Mouse (Mus musculus): ENCODE results near the gene Mis12. TPM values are rescaled to one million over a fixed set of nuclear protein-coding genes. Genes with fewer than 3 reads are reported as not detected.

Mis12 gene
- polyA plus RNA-seq, 1 experiment: 0.35 TPM

DNA sequence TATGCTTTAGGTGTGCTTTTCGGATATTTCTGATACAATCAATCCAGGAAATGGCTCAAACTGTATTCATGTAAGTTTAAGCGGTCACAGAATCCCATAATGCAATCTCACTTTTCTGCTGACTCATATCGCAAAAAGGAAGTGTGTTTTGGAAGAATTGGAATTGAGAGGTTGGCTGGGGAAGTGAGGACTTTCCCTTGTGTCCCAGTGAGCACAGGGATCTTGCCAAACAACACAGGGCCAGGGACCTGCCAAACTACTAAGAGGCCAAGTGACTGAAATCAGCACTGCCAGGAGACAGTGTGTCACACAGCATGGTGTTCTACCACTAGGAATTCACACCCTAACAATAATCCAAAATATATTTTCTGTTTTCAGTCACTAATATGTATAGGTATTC lies 11.1 kb upstream of the Mis12 start:
- Histone ChIP-seq H3K36me3 (ENCODE audit: control insufficient read depth) (peaks cover 58% of the 10 kb centered on the region), H3K4me1 (ENCODE audit: control insufficient read depth) (peaks cover 20% of the 10 kb centered on the region), H3K27me3 (ENCODE audit: control insufficient read depth) (no peaks in the 10 kb centered on the region), H3K4me3 (replicated peaks) (no peak overlapping the region), H3K9me3 (ENCODE audit: control insufficient read depth, low read length) (no peaks in the 10 kb centered on the region)
- TF ChIP-seq TAL1 (IDR thresholded peaks at IDR 0.05; ENCODE audit: low read length): no peak
- no peak for TF ChIP-seq GATA1 (IDR thresholded peaks at IDR 0.05; ENCODE audit: low read length)

DNA sequence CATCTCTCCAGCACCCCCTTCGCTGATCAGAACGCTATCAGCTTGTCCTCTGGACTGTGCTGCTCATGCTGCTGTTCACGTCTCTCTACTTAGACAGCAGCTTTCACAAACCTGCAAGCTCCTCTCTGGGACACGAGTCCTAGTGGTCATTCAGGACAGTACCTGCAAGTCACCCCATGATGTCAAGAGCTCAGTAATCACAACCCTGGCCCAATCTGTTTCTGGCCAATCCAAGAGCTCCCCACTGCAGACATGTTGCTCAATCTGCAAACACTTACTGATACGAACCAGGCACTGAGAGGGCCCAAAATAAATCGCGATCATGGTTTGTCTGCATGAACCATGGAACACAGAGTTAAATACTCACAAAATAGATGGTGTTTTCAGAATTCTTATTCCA lies 6.7 kb upstream of the Mis12 start:
- Histone ChIP-seq H3K36me3 (ENCODE audit: control insufficient read depth) (peaks cover 75% of the 10 kb centered on the region), H3K4me1 (ENCODE audit: control insufficient read depth) (peaks cover 17% of the 10 kb centered on the region)
- no peak for TF ChIP-seq GATA1 (IDR thresholded peaks at IDR 0.05; ENCODE audit: low read length)
- TF ChIP-seq TAL1 (IDR thresholded peaks at IDR 0.05; ENCODE audit: low read length): no peak

DNA sequence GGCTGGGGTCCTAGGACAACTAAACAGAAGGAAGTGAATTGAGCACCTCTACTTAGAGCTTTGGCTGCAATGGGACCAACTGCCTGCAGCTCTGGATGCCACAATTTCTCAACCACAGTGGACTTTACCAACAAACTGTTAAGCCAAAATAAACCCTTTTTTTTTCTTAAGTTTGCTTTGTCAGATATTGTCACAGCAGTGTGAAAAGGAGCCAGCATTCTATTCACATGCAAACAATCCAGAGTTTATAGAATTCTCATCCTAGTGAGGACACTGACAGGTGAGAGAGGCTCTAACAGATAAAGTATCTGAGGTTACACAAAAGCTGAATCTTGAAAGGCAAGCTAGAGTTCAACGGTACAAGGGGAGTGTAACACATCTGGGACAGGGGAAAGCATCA lies 2.4 kb upstream of the Mis12 start:
- no peaks in the 10 kb centered on the region for H3K27me3 ChIP-seq (ENCODE audit: control insufficient read depth)
- peaks cover 54% of the 10 kb centered on the region for H3K36me3 ChIP-seq (ENCODE audit: control insufficient read depth)
- no peak overlapping the region for H3K4me3 ChIP-seq (replicated peaks)
- no peaks in the 10 kb centered on the region for H3K9me3 ChIP-seq (ENCODE audit: control insufficient read depth, low read length)
- TF ChIP-seq GATA1 (IDR thresholded peaks at IDR 0.05; ENCODE audit: low read length) (no peak), TAL1 (IDR thresholded peaks at IDR 0.05; ENCODE audit: low read length) (no peak)
- peaks cover 40% of the 10 kb centered on the region for H3K4me1 ChIP-seq (ENCODE audit: control insufficient read depth)

More for the DNA sequence above, 6.7 kb upstream of the Mis12 start:
- Histone ChIP-seq H3K27me3 (ENCODE audit: control insufficient read depth) (no peaks in the 10 kb centered on the region), H3K4me3 (replicated peaks) (no peak overlapping the region), H3K9me3 (ENCODE audit: control insufficient read depth, low read length) (no peaks in the 10 kb centered on the region)

DNA sequence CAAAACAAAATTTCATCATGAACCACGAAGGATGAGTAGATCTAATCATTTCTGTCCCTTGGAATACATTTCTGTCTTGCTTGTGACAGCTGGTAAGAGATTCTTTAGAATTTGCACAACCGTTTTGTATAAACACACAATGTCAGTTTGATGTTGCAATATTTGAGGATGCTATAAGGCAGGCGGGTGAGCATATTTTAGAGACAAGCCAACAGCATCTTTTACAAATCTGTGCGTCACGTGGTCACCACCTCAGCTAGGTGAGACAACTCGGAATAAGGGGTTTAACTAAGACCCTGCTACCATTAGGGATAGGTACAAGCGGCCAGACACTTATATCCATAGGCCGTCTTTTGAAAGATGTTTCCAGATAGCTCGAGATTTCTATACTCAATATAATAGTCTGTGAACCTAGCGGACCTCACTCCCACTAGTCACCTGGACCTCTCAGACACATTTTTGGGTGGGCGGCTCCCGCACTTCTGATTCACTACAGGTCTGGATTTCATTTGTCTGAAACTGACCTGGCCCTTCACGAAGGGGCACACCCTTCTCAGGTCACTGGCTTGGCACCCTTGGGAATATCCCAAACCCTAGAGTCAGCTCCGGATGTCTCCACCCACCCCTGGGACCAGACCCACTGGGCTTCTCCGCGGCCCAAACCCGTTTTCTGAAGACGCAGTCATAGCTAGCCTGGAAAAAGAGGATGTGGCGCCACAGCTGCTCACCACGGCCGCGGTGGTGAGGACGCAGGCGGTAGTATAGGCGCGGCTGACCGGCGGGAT lies 803 bp upstream of the Mis12 start:
- peaks cover 56% of the 10 kb centered on the region for H3K36me3 ChIP-seq (ENCODE audit: control insufficient read depth)
- H3K4me1 ChIP-seq (ENCODE audit: control insufficient read depth): peaks cover 50% of the 10 kb centered on the region
- H3K9me3 ChIP-seq (ENCODE audit: control insufficient read depth, low read length): no peaks in the 10 kb centered on the region
- H3K27me3 ChIP-seq (ENCODE audit: control insufficient read depth): no peaks in the 10 kb centered on the region
- TF ChIP-seq GATA1 (IDR thresholded peaks at IDR 0.05; ENCODE audit: low read length) (no peak), TAL1 (IDR thresholded peaks at IDR 0.05; ENCODE audit: low read length) (no peak)
- H3K4me3 ChIP-seq (replicated peaks): peak overlapping the region; percentile 93

DNA sequence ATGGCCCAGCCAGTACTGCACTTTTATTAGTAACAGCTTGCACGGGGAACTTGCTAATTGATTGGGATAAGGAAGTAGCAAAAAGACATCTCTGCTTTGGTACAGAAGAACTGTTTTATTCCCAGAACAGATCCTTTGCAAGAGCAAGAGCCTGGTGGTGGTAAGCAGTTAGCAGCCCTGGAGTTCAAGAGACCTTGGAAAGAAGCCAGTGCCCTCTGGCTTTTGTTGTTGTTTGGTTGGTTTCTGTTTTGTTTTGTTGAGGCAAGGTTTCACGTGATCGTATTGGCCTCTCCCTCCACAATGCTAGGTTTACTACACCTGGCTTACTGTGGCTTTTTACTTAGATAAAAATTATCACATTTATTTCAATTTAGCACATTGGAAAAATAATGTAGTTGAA lies 8.9 kb downstream of the Mis12 start:
- Histone ChIP-seq H3K9me3 (ENCODE audit: control insufficient read depth, low read length) (no peaks in the 10 kb centered on the region), H3K36me3 (ENCODE audit: control insufficient read depth) (peaks cover 100% of the 10 kb centered on the region), H3K27me3 (ENCODE audit: control insufficient read depth) (peaks cover 5% of the 10 kb centered on the region), H3K4me1 (ENCODE audit: control insufficient read depth) (peaks cover 11% of the 10 kb centered on the region), H3K4me3 (replicated peaks) (no peak overlapping the region)
- TF ChIP-seq GATA1 (IDR thresholded peaks at IDR 0.05; ENCODE audit: low read length) (no peak), TAL1 (IDR thresholded peaks at IDR 0.05; ENCODE audit: low read length) (no peak)

DNA sequence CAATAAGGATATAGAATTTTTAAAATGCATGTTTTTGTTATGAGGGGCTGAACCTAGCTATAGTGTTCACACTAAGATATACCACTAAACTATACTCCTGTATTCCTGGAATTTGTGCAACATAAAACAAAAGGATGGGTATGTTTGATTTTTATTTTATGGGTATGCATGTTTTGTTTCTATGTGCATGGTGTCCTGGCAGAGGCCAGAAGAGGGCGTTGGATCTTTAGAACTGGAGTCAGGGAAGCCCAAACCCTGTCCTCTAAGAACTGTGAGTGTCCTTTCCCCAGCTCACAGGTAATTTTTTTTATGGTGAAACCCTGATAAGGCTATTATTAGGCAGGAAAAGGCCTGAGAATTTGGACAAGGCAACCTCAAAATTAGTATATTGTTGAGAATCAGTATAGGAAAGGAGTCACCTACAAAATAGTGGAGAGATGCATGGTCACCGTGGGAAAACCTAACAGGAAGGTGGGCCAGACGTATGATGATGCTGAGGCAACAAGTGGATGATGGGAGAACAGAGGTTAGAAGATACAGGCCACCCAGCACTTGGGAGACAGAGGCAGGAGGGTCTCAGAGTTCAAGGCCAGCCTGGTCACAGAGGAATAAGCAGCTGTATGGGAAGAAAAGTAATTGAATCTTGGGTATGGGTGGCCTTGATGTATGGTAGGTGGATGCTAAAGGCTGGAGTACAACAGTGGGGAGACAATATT lies 10.2 kb downstream of the Mis12 start:
- TF ChIP-seq GATA1 (IDR thresholded peaks at IDR 0.05; ENCODE audit: low read length) (no peak), TAL1 (IDR thresholded peaks at IDR 0.05; ENCODE audit: low read length) (no peak)
- Histone ChIP-seq H3K4me1 (ENCODE audit: control insufficient read depth) (peaks cover 8% of the 10 kb centered on the region), H3K9me3 (ENCODE audit: control insufficient read depth, low read length) (no peaks in the 10 kb centered on the region), H3K4me3 (replicated peaks) (no peak overlapping the region), H3K27me3 (ENCODE audit: control insufficient read depth) (peaks cover 8% of the 10 kb centered on the region), H3K36me3 (ENCODE audit: control insufficient read depth) (peaks cover 87% of the 10 kb centered on the region)

DNA sequence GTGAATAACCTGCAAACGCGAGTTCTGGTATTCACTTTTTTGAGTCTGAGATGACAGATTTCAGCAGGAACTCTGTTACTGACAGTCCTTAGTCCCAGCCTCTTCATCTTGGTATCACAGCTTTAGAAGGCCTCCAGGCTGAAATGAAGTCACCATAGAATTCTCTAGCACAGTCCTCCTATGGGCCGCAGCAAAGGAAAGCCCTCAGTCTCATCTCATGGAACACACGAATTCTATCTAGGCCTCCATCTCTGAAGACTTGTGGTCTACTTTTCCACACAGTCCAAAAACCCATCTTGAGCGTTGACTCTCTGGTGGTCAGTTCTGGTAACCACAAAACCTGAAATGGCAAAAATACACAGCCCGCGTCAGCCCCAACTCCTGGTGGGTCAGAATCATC lies 12.7 kb downstream of the Mis12 start:
- peaks cover 62% of the 10 kb centered on the region for H3K36me3 ChIP-seq (ENCODE audit: control insufficient read depth)

DNA sequence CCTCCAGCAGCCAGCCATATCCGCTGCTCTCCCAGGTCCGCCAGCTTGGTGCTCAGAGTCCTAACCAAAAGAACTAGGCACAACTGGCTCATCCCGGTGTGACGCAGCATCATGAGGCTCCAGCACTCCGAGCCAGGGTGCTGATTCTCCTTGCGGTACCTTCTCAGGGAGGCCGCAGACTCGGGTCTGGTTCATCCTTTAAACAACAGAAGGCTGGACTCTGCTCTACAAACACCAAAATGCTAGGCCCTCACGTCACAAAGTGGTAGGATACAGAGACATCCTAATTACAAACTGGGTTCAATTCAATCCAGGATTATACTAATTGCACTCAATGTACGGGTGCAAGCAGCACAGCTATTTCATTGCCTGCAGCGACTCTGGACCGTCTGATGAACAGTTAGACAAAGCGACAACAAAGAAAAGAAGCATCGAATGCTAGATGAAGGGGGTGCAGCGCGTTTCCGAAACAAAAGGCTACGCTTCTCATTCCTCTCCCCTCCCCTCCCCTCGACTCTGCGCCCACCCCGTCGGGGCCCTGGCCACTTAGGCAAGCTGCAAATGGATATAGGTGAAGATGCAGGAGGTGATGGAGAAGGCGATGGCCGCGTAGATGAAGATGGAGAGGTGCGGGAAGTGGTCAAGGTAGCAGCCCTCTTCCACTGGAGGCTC lies 13.2 kb downstream of the Mis12 start:
- TF ChIP-seq GATA1 (IDR thresholded peaks at IDR 0.05; ENCODE audit: low read length): no peak
- TF ChIP-seq TAL1 (IDR thresholded peaks at IDR 0.05; ENCODE audit: low read length): no peak
- Histone ChIP-seq H3K36me3 (ENCODE audit: control insufficient read depth) (peaks cover 57% of the 10 kb centered on the region), H3K9me3 (ENCODE audit: control insufficient read depth, low read length) (no peaks in the 10 kb centered on the region), H3K4me1 (ENCODE audit: control insufficient read depth) (peaks cover 8% of the 10 kb centered on the region), H3K27me3 (ENCODE audit: control insufficient read depth) (peaks cover 8% of the 10 kb centered on the region), H3K4me3 (replicated peaks) (no peak overlapping the region)

More for the DNA sequence above, 12.7 kb downstream of the Mis12 start:
- Histone ChIP-seq H3K9me3 (ENCODE audit: control insufficient read depth, low read length) (no peaks in the 10 kb centered on the region), H3K4me3 (replicated peaks) (no peak overlapping the region), H3K4me1 (ENCODE audit: control insufficient read depth) (peaks cover 8% of the 10 kb centered on the region), H3K27me3 (ENCODE audit: control insufficient read depth) (peaks cover 8% of the 10 kb centered on the region)
- TF ChIP-seq TAL1 (IDR thresholded peaks at IDR 0.05; ENCODE audit: low read length) (no peak), GATA1 (IDR thresholded peaks at IDR 0.05; ENCODE audit: low read length) (no peak)

Measured in erythroblast, embryonic 14.5 days (primary cell).